Mouse (Mus musculus): ENCODE measurements around the gene Ccdc194. TPM values are rescaled to one million over a fixed set of nuclear protein-coding genes. Genes with fewer than 3 reads are reported as not detected.

Gene Ccdc194
- not detected for polyA plus RNA-seq (2014; fragmentation: Illumina TruSeq; extraction: RNeasy Lipid Tissue Mini Kit (QIAGEN cat#74804))

DNA sequence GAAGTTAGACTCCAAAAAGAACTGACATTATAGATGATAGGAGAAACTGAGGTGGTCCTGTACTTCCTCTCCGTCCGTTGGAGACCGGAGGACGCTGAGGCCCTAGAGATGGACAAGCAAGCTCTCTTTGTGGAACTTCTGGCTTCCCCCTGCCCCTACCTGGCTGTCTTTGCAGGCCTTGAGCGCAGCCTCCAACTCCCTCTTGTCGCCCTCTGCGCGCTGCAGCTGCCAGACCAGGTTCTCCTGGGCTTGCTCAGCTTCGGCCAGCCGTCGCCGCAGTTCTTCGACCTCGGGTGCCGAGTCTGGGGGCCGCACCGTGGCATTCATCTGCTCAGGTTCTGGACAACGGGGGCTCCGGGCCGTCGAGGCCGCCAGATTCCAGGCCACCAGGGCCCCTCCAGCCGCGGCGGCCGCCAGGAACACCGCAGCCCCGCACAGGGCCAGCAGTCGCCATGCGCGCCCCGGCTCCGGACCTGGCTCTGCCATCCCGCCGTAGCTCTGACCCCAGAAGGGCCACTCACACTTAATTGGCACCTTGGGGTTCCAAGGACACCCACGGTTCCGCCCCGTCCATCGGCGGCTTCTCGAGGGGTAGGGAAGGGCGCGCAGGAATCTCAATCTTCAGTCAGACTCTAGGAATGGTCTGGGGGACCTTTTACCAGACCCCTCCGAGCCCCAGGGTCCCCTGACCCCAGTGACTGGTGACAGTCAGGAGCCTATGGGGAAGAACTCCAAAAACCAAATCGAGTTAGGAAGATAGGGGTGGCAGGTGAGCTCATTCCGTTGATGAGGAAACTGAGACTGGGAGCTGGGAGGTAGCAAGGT lies at the start of gene Ccdc194:
Gene Ccdc194 (minus strand): TSS at position 486 of the 825 bp plus-strand sequence.

GRCm38 (mm10) chr8:71568387-71568937 lies 43.0 kb upstream of the Ccdc194 start, which contains the start of gene Slc27a1:
Gene Slc27a1, plus strand, starts transcription at chr8:71568882.

DNA sequence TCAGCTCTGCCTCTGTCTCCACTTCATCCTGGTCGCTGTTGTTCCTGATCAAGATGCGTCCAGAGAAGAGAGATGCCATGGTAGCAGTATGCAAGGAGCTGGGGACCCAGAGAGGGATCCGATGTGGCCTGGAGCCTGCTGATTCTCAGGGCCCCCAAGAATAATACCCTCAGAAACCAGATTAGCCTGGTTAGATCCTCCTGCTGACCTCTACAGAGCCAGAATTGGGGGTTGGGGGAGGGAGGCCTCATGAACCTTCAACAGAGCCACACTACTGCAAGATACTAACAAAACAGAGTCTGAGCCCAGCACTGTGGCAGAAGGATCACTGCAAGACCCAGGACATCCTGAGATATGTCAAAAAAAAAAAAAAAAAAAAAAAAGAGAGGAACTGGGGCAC lies 41.0 kb upstream of the Ccdc194 start, which contains the start of gene Nxnl1:
Gene Nxnl1 (minus strand): TSS at position 101 of the 400 bp plus-strand sequence.

GRCm38 (mm10) chr8:71558071-71558957 lies 32.8 kb upstream of the Ccdc194 start, which contains the start of gene Tmem221:
Gene Tmem221, minus strand, starts transcription at chr8:71558871.

DNA sequence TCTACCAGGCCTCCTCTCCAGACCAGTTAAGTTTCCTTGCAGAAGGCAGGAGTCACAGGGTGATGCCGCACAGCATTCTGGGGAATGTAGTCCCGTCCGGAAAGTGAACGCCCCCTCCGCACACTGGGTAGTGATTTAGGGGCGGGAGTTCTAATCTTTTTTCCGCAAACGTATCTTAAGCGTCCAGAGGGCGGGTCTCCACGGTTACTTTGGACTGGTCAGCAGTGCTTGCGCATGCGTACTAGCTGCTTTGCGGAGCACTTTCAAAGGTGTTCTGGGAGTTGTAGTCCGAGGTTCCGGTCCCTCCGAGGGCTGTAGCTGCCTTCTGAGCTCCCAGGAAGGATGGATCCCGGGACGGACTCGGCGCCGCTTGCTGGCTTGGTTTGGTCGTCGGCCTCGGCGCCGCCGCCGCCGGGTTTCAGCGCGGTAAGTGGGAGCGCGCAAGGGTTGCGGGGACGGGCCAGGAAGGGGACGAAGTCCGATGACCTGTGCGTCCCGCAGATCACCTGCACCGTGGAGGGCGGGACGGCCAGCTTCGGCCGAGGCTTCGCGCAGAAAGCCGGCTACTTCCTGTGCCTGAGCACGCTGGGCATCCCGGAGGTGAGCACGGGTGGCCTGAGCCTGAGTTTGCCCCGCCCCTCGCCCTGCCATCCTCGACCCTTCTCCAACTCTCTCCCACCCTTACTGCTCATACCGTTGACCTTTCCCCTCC lies 17.3 kb upstream of the Ccdc194 start, which contains the start of gene Mvb12a:
Gene Mvb12a (plus strand): TSS at position 291 of the 712 bp plus-strand sequence.

GRCm38 (mm10) chr8:71537028-71537867 lies 11.7 kb upstream of the Ccdc194 start, which contains the start of gene Bst2:
Gene Bst2, minus strand, starts transcription at chr8:71537456.

DNA sequence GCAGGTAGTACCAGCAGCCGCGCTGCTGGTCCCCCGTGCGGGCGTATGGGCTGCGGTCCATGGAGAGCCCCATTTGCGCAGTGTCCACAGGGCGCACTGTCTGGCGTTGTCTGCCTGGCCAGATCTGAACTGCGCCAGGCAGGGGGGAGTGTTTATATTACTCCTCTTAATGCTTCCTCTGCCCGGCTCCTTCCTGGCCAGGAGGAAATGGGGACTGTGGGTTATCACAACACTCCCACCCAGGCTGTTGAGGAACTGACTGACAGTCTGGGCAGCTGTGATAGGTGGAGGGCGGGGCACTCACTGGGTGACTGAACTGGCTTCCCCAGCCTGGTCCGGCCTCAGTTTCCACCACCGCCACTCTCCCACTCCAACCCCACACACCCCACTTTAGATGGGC lies 13.9 kb downstream of the Ccdc194 start, which contains the start of gene Plvap:
Gene Plvap (minus strand): TSS at position 109 of the 400 bp plus-strand sequence.

GRCm38 (mm10) chr8:71487691-71488445 lies 37.6 kb downstream of the Ccdc194 start, which contains the start of gene Gtpbp3:
Gene Gtpbp3, plus strand, starts transcription at chr8:71488103.

GRCm38 (mm10) chr8:71485142-71486135 lies 40.1 kb downstream of the Ccdc194 start, which contains the start of gene Ano8:
Gene Ano8, minus strand, starts transcription at chr8:71485963.

Other genes with a start within 250 kb of the Ccdc194 start
- 1.5 TPM for gene Use1, start 158.9 kb downstream of the Ccdc194 start, polyA plus RNA-seq (2014; fragmentation: Illumina TruSeq; extraction: RNeasy Lipid Tissue Mini Kit (QIAGEN cat#74804))
- gene Ocel1, start 154.4 kb downstream of the Ccdc194 start, polyA plus RNA-seq (2014; fragmentation: Illumina TruSeq; extraction: RNeasy Lipid Tissue Mini Kit (QIAGEN cat#74804)) = 1.2 TPM
- 1.3 TPM for gene Nr2f6, start 143.8 kb downstream of the Ccdc194 start, polyA plus RNA-seq (2014; fragmentation: Illumina TruSeq; extraction: RNeasy Lipid Tissue Mini Kit (QIAGEN cat#74804))
- 0.31 TPM for gene Ushbp1, start 129.9 kb downstream of the Ccdc194 start, polyA plus RNA-seq (2014; fragmentation: Illumina TruSeq; extraction: RNeasy Lipid Tissue Mini Kit (QIAGEN cat#74804))
- 8.6 TPM for gene Babam1, start 128.8 kb downstream of the Ccdc194 start, polyA plus RNA-seq (2014; fragmentation: Illumina TruSeq; extraction: RNeasy Lipid Tissue Mini Kit (QIAGEN cat#74804))
- gene Ankle1, start 119.7 kb downstream of the Ccdc194 start, polyA plus RNA-seq (2014; fragmentation: Illumina TruSeq; extraction: RNeasy Lipid Tissue Mini Kit (QIAGEN cat#74804)) = 0.54 TPM
- gene Abhd8, start 62.1 kb downstream of the Ccdc194 start, polyA plus RNA-seq (2014; fragmentation: Illumina TruSeq; extraction: RNeasy Lipid Tissue Mini Kit (QIAGEN cat#74804)) = 0.68 TPM
- gene Mrpl34, start 60.8 kb downstream of the Ccdc194 start, polyA plus RNA-seq (2014; fragmentation: Illumina TruSeq; extraction: RNeasy Lipid Tissue Mini Kit (QIAGEN cat#74804)) = 9.7 TPM
- gene Dda1, start 56.5 kb downstream of the Ccdc194 start, polyA plus RNA-seq (2014; fragmentation: Illumina TruSeq; extraction: RNeasy Lipid Tissue Mini Kit (QIAGEN cat#74804)) = 3.4 TPM
- gene Ano8, start 39.7 kb downstream of the Ccdc194 start, polyA plus RNA-seq (2014; fragmentation: Illumina TruSeq; extraction: RNeasy Lipid Tissue Mini Kit (QIAGEN cat#74804)) = 1.00 TPM
- 1.3 TPM for gene Gtpbp3, start 37.6 kb downstream of the Ccdc194 start, polyA plus RNA-seq (2014; fragmentation: Illumina TruSeq; extraction: RNeasy Lipid Tissue Mini Kit (QIAGEN cat#74804))
- gene Plvap, start 14.0 kb downstream of the Ccdc194 start, polyA plus RNA-seq (2014; fragmentation: Illumina TruSeq; extraction: RNeasy Lipid Tissue Mini Kit (QIAGEN cat#74804)) = 0.46 TPM
- gene Bst2, start 11.7 kb upstream of the Ccdc194 start, polyA plus RNA-seq (2014; fragmentation: Illumina TruSeq; extraction: RNeasy Lipid Tissue Mini Kit (QIAGEN cat#74804)) = 8.3 TPM
- 0.66 TPM for gene Mvb12a, start 17.2 kb upstream of the Ccdc194 start, polyA plus RNA-seq (2014; fragmentation: Illumina TruSeq; extraction: RNeasy Lipid Tissue Mini Kit (QIAGEN cat#74804))
- gene Tmem221, start 33.2 kb upstream of the Ccdc194 start, polyA plus RNA-seq (2014; fragmentation: Illumina TruSeq; extraction: RNeasy Lipid Tissue Mini Kit (QIAGEN cat#74804)) = 3.4 TPM
- 0.26 TPM for gene Nxnl1, start 40.9 kb upstream of the Ccdc194 start, polyA plus RNA-seq (2014; fragmentation: Illumina TruSeq; extraction: RNeasy Lipid Tissue Mini Kit (QIAGEN cat#74804))
- 4.7 TPM for gene Slc27a1, start 43.2 kb upstream of the Ccdc194 start, polyA plus RNA-seq (2014; fragmentation: Illumina TruSeq; extraction: RNeasy Lipid Tissue Mini Kit (QIAGEN cat#74804))
- 0.17 TPM for gene Pgls, start 66.5 kb upstream of the Ccdc194 start, polyA plus RNA-seq (2014; fragmentation: Illumina TruSeq; extraction: RNeasy Lipid Tissue Mini Kit (QIAGEN cat#74804))
- gene Fam129c, start 71.9 kb upstream of the Ccdc194 start, polyA plus RNA-seq (2014; fragmentation: Illumina TruSeq; extraction: RNeasy Lipid Tissue Mini Kit (QIAGEN cat#74804)) = not detected
- 73.2 TPM for gene Colgalt1, start 85.3 kb upstream of the Ccdc194 start, polyA plus RNA-seq (2014; fragmentation: Illumina TruSeq; extraction: RNeasy Lipid Tissue Mini Kit (QIAGEN cat#74804))
- gene Unc13a, start 146.0 kb upstream of the Ccdc194 start, polyA plus RNA-seq (2014; fragmentation: Illumina TruSeq; extraction: RNeasy Lipid Tissue Mini Kit (QIAGEN cat#74804)) = not detected
- not detected for gene Jak3, start 150.6 kb upstream of the Ccdc194 start, polyA plus RNA-seq (2014; fragmentation: Illumina TruSeq; extraction: RNeasy Lipid Tissue Mini Kit (QIAGEN cat#74804))
- not detected for gene Insl3, start 163.5 kb upstream of the Ccdc194 start, polyA plus RNA-seq (2014; fragmentation: Illumina TruSeq; extraction: RNeasy Lipid Tissue Mini Kit (QIAGEN cat#74804))
- gene B3gnt3, start 176.1 kb upstream of the Ccdc194 start, polyA plus RNA-seq (2014; fragmentation: Illumina TruSeq; extraction: RNeasy Lipid Tissue Mini Kit (QIAGEN cat#74804)) = 2.2 TPM
- not detected for gene Fcho1, start 200.0 kb upstream of the Ccdc194 start, polyA plus RNA-seq (2014; fragmentation: Illumina TruSeq; extraction: RNeasy Lipid Tissue Mini Kit (QIAGEN cat#74804))

Measured in ovary, adult 10 weeks (tissue).